ENCODE assay signal across 26 mouse cellular contexts in genomic region chr1:178389401-178389800, GRCm38 (mm10). TPM values are rescaled to one million over a fixed set of nuclear protein-coding genes. Genes with fewer than 3 reads are reported as not detected.
DNase-seq lines count a peak whose midpoint lies in the region; ATAC-seq lines count a peak whose summit lies in the region.
"Had no signal": no experiment of that assay in that cellular context is flagged by ENCODE, and none has a peak within 500 bp of the region (broad histone marks: within the 10 kb centered on the region; RNA-seq: fewer than 3 reads in every experiment).

No protein-coding gene starts in this region.

- H3K27me3 ChIP-seq in forebrain, embryonic 15.5 days, result no peaks in the 10 kb centered on the region
- no peaks in the 10 kb centered on the region for H3K27me3 ChIP-seq in forebrain, embryonic 10.5 days (ENCODE audit: poor library complexity, severe bottlenecking)
- H3K27me3 ChIP-seq in heart, embryonic 12.5 days (replicated peaks), result no peaks in the 10 kb centered on the region
- H3K27me3 ChIP-seq: intestine, embryonic 15.5 days; liver, embryonic 15.5 days; megakaryocyte, embryonic 14.5 days; neural tube, embryonic 13.5 days had no signal

- no peak overlapping the region for H3K4me3 ChIP-seq in forebrain, embryonic 15.5 days
- H3K4me3 ChIP-seq in forebrain, embryonic 10.5 days, result no peak overlapping the region
- no peak overlapping the region for H3K4me3 ChIP-seq in heart, embryonic 12.5 days
- H3K4me3 ChIP-seq: hindbrain, embryonic 10.5 days; intestine, embryonic 15.5 days; limb, embryonic 10.5 days; liver, embryonic 15.5 days; megakaryocyte, embryonic 14.5 days; neural tube, embryonic 13.5 days had no signal

- DNase-seq in forebrain, embryonic 10.5 days (ENCODE audit: extremely low spot score, low spot score), result no peak
- DNase-seq in heart, adult 18-20 months, result peak; percentile 40 to 54
- peak; percentile 54 to 66 for DNase-seq in lung, adult 18-20 months
- no peak for DNase-seq in lung, postnatal 10 days
- DNase-seq in right cerebral cortex, postnatal 36 days (ENCODE audit: low spot score in 2 of 2), result no peak
- DNase-seq: adrenal gland, adult 8-10 months; cerebellum, adult 11-12 months; cerebellum, postnatal 10 days; kidney, adult 8-10 months; kidney, postnatal 10 days; liver; midbrain, embryonic 14.5 days; right cerebral cortex, postnatal 4 days; thymus, adult 18-20 months; thymus, postnatal 36 days had no signal

- no peaks in the 10 kb centered on the region for H3K36me3 ChIP-seq in forebrain, embryonic 15.5 days
- no peaks in the 10 kb centered on the region for H3K36me3 ChIP-seq in forebrain, embryonic 10.5 days (replicated peaks)
- H3K36me3 ChIP-seq in heart, embryonic 12.5 days, result no peaks in the 10 kb centered on the region
- H3K36me3 ChIP-seq: hindbrain, embryonic 10.5 days; intestine, embryonic 15.5 days; limb, embryonic 10.5 days; liver, embryonic 15.5 days; neural tube, embryonic 13.5 days had no signal

- no peak overlapping the region for H3K9ac ChIP-seq in forebrain, embryonic 15.5 days (replicated peaks)
- H3K9ac ChIP-seq in heart, embryonic 12.5 days, result no peak overlapping the region
- H3K9ac ChIP-seq: intestine, embryonic 15.5 days; liver, embryonic 15.5 days; neural tube, embryonic 13.5 days had no signal

- no peak for ATAC-seq in forebrain, embryonic 15.5 days (replicated peaks)
- ATAC-seq in heart, embryonic 12.5 days (ENCODE audit: insufficient number of reproducible peaks, low FRiP score), result no peak
- ATAC-seq: activated CD4-positive, CD25-positive, alpha-beta regulatory T cell, adult 4 months; hindbrain, embryonic 16.5 days; intestine, embryonic 15.5 days; lung, postnatal 0 days had no signal

- no peaks in the 10 kb centered on the region; the same call in 1 of the 2 replicates for H3K4me1 ChIP-seq in forebrain, embryonic 15.5 days
- H3K4me1 ChIP-seq in forebrain, embryonic 10.5 days, result no peaks in the 10 kb centered on the region
- H3K4me1 ChIP-seq in heart, embryonic 12.5 days (replicated peaks), result peaks cover 9% of the 10 kb centered on the region
- H3K4me1 ChIP-seq: hindbrain, embryonic 10.5 days; intestine, embryonic 15.5 days; limb, embryonic 10.5 days; neural tube, embryonic 13.5 days had no signal

- 0 out of 2 replicates have a peak overlapping the region, but pooled peaks have one; percentile 19 for H3K27ac ChIP-seq in forebrain, embryonic 15.5 days (replicated peaks)
- no peak overlapping the region for H3K27ac ChIP-seq in forebrain, embryonic 10.5 days
- H3K27ac ChIP-seq in heart, embryonic 12.5 days (ENCODE audit: poor library complexity, severe bottlenecking), result no peak overlapping the region
- H3K27ac ChIP-seq: hindbrain, embryonic 10.5 days; intestine, embryonic 15.5 days; limb, embryonic 10.5 days; liver, embryonic 15.5 days; neural tube, embryonic 13.5 days had no signal

- 75% methylated on average over 2 of the region's 2 CpGs for WGBS in forebrain, embryonic 15.5 days
- WGBS in forebrain, embryonic 10.5 days, result 76% methylated on average over 2 of the region's 2 CpGs
- 75% methylated on average over 2 of the region's 2 CpGs for WGBS in heart, embryonic 12.5 days

- no peaks in the 10 kb centered on the region for H3K9me3 ChIP-seq in forebrain, embryonic 15.5 days
- no peaks in the 10 kb centered on the region for H3K9me3 ChIP-seq in forebrain, embryonic 10.5 days
- no peaks in the 10 kb centered on the region for H3K9me3 ChIP-seq in heart, embryonic 12.5 days (replicated peaks)
- H3K9me3 ChIP-seq: hindbrain, embryonic 10.5 days; intestine, embryonic 15.5 days; limb, embryonic 10.5 days; liver, embryonic 15.5 days; megakaryocyte, embryonic 14.5 days; neural tube, embryonic 13.5 days had no signal

- no peak overlapping the region for H3K4me2 ChIP-seq in forebrain, embryonic 15.5 days (replicated peaks)
- no peak overlapping the region for H3K4me2 ChIP-seq in heart, embryonic 12.5 days
- H3K4me2 ChIP-seq: intestine, embryonic 15.5 days; liver, embryonic 15.5 days; neural tube, embryonic 13.5 days had no signal

RNA-seq across cellular contexts. Expression of gene Efcab2, which starts 16.5 kb away (rescaled TPM):
- 6.6 and 8.2 TPM in 2 replicates for polyA plus RNA-seq in forebrain, embryonic 15.5 days (2015; fragmentation: Nextera tagmentation; extraction: Ambion mirVana)
- polyA plus RNA-seq in forebrain, embryonic 10.5 days (2016; fragmentation: Nextera tagmentation; extraction: Ambion mirVana), result 6.7 and 9.4 TPM in 2 replicates
- 100 to 1,000 TPM; 107 to 111 TPM for total RNA-seq in heart, adult 18-20 months (2021)
- 12.4 and 13.5 TPM in 2 replicates for polyA plus RNA-seq in heart, embryonic 12.5 days (2016; fragmentation: Nextera tagmentation; extraction: Ambion mirVana)

RNA-seq across cellular contexts. Expression of gene Hnrnpu, which starts 51.8 kb away (rescaled TPM):
- 410 and 421 TPM in 2 replicates for polyA plus RNA-seq in forebrain, embryonic 15.5 days (2015; fragmentation: Nextera tagmentation; extraction: Ambion mirVana)
- 437 and 457 TPM in 2 replicates for polyA plus RNA-seq in forebrain, embryonic 10.5 days (2016; fragmentation: Nextera tagmentation; extraction: Ambion mirVana)
- 100 to 1,000 TPM; 146 to 173 TPM for total RNA-seq in heart, adult 18-20 months (2021)
- 482 and 495 TPM in 2 replicates for polyA plus RNA-seq in heart, embryonic 12.5 days (2016; fragmentation: Nextera tagmentation; extraction: Ambion mirVana)

Comparison
In these comparisons a context has a peak if more than half of its experiments do, and no peak if none do; other contexts are left out.
1. DNase-seq: peak in heart, adult 18-20 months (2 of 2) and lung, adult 18-20 months (2 of 2); none in forebrain, embryonic 10.5 days (single experiment), lung, postnatal 10 days (single experiment) and right cerebral cortex, postnatal 36 days (0 of 2).